ENCODE assay signal across 9 mouse cellular contexts in the genomic region with DNA sequence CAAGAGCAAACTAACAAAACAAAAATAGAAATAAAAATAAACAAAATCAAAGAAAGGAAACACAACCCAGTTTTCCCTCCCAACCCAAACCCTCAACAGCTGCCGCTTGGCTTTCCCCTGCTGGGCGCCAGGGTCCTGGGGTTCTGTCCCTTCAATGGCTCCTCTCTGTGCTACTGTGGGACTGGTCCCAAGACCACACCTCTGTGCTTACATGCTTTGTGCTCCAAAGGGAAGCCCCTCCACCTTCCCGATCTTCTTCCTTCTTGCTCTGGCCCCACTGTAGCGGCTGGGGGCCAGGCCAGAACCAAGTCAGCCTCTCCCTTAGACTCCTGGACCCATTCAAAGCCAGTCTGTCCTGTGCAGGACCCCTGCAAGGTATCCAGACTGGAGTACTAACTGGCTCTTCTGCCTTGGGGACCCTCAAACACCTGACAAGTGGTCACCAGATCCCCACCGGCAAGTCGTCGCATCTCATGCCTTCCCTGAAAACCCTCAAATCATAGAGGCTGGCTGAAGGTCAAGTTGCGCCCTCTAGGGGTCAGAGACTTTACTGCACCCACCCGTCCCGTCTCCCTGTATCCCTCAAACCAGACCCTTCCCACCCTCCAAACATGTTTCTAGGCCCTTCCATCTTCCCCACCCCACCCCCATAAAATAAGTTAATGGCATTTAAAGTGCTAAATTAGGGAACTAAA. TPM values are rescaled to one million over a fixed set of nuclear protein-coding genes. Genes with fewer than 3 reads are reported as not detected.
DNase-seq lines count a peak whose midpoint lies in the region; ATAC-seq and TF ChIP-seq lines count a peak whose summit lies in the region.
"Had no signal": no experiment of that assay in that cellular context is flagged by ENCODE, and none has a peak within 500 bp of the region (broad histone marks: within the 10 kb centered on the region; RNA-seq: fewer than 3 reads in every experiment).

No protein-coding gene starts in this region.

- no peak overlapping the region for H3K4me3 ChIP-seq in hindbrain, postnatal 0 days (ENCODE audit: low read length)
- H3K4me3 ChIP-seq in liver, embryonic 12.5 days = 0 out of 2 replicates have a peak overlapping the region, but pooled peaks have one; percentile 44
- no peak overlapping the region for H3K4me3 ChIP-seq in neural tube, embryonic 13.5 days

- peak; percentile 83 for TF ChIP-seq CTCF in hindbrain, postnatal 0 days (IDR thresholded peaks at IDR 0.05; ENCODE audit: low read depth)

- H3K9me3 ChIP-seq in hindbrain, postnatal 0 days (ENCODE audit: low read length) = no peaks in the 10 kb centered on the region
- no peaks in the 10 kb centered on the region for H3K9me3 ChIP-seq in liver, embryonic 12.5 days (replicated peaks)
- no peaks in the 10 kb centered on the region for H3K9me3 ChIP-seq in neural tube, embryonic 13.5 days

- no peak overlapping the region for H3K9ac ChIP-seq in hindbrain, postnatal 0 days (replicated peaks; ENCODE audit: low read length)
- H3K9ac ChIP-seq in liver, embryonic 12.5 days = peak overlapping the region; percentile 27; the same call in 1 of the 2 replicates
- no peak overlapping the region for H3K9ac ChIP-seq in neural tube, embryonic 13.5 days

- DNase-seq in urinary bladder, postnatal 25 days (ENCODE audit: low spot score) = peak; percentile 70
- no peak for DNase-seq in urinary bladder, postnatal 10 days (ENCODE audit: low spot score)
- DNase-seq in cerebellum, adult 18-20 months = peak; percentile 78 to 85
- DNase-seq in gastrocnemius, postnatal 10 days = peak; percentile 81
- DNase-seq in hindbrain, postnatal 0 days (ENCODE audit: low spot score) = peak; percentile 74
- peak; percentile 75 for DNase-seq in thymus, postnatal 25 days

- peak overlapping the region; percentile 37; the same call in 1 of the 2 replicates for H3K27ac ChIP-seq in hindbrain, postnatal 0 days
- peak overlapping the region; percentile 62; the same call in 1 of the 2 replicates for H3K27ac ChIP-seq in liver, embryonic 12.5 days
- 0 out of 2 replicates have a peak overlapping the region, but pooled peaks have one; percentile 15 for H3K27ac ChIP-seq in neural tube, embryonic 13.5 days (replicated peaks)

- 23% methylated on average over 10 of the region's 10 CpGs for WGBS in hindbrain, postnatal 0 days
- WGBS in liver, embryonic 12.5 days (ENCODE audit: insufficient replicate concordance) = 34% methylated on average over 10 of the region's 10 CpGs
- 27% methylated on average over 10 of the region's 10 CpGs for WGBS in neural tube, embryonic 13.5 days

- peak; percentile 41; the same call in 1 of the 2 replicates for ATAC-seq in hindbrain, postnatal 0 days
- peak; percentile 41; the same call in 1 of the 2 replicates for ATAC-seq in liver, embryonic 12.5 days
- ATAC-seq in neural tube, embryonic 13.5 days (ENCODE audit: low read depth) = no peak

- 0 out of 2 replicates have a peak, but pooled peaks cover 4% of the 10 kb centered on the region for H3K4me1 ChIP-seq in hindbrain, postnatal 0 days (ENCODE audit: insufficient read depth, low read length)
- peaks cover 18% of the 10 kb centered on the region for H3K4me1 ChIP-seq in liver, embryonic 12.5 days
- peaks cover 16% of the 10 kb centered on the region for H3K4me1 ChIP-seq in neural tube, embryonic 13.5 days (replicated peaks)

- H3K36me3 ChIP-seq in hindbrain, postnatal 0 days (ENCODE audit: insufficient read depth, low read length) = peaks cover 6% of the 10 kb centered on the region; the same call in 1 of the 2 replicates
- no peaks in the 10 kb centered on the region for H3K36me3 ChIP-seq in liver, embryonic 12.5 days
- peaks cover 21% of the 10 kb centered on the region for H3K36me3 ChIP-seq in neural tube, embryonic 13.5 days

- no peak overlapping the region for H3K4me2 ChIP-seq in hindbrain, postnatal 0 days (ENCODE audit: low read depth, low read length)
- H3K4me2 ChIP-seq in liver, embryonic 12.5 days = peak overlapping the region; percentile 61
- no peak overlapping the region for H3K4me2 ChIP-seq in neural tube, embryonic 13.5 days

- H3K27me3 ChIP-seq in hindbrain, postnatal 0 days (ENCODE audit: insufficient read depth, low read length) = no peaks in the 10 kb centered on the region
- H3K27me3 ChIP-seq in liver, embryonic 12.5 days (replicated peaks) = peaks cover 37% of the 10 kb centered on the region
- no peaks in the 10 kb centered on the region for H3K27me3 ChIP-seq in neural tube, embryonic 13.5 days

RNA-seq across cellular contexts. Expression of a gene that starts 11.0 kb away (rescaled TPM):
- total RNA-seq in gastrocnemius, postnatal 10 days (2021) = not detected
- total RNA-seq in hindbrain, postnatal 0 days (2014; rRNA removed) = 0.43 TPM in 1 of 2 replicates, not detected in the other
- 0.48 and 1.1 TPM in 2 replicates for polyA plus RNA-seq in hindbrain, postnatal 0 days (2015; fragmentation: Nextera tagmentation; extraction: Ambion mirVana)
- 1.3 and 1.4 TPM in 2 replicates for polyA plus RNA-seq in liver, embryonic 12.5 days (2016; fragmentation: Nextera tagmentation; extraction: Ambion mirVana)
- 0.81 and 1.1 TPM in 2 replicates for polyA plus RNA-seq in neural tube, embryonic 13.5 days (2015; fragmentation: Nextera tagmentation; extraction: Ambion mirVana)
- total RNA-seq: gastrocnemius, postnatal 4 days had no signal
